Mouse (Mus musculus): ENCODE measurements around the gene Copa. TPM values are rescaled to one million over a fixed set of nuclear protein-coding genes. Genes with fewer than 3 reads are reported as not detected.

The Copa gene
- polyA plus RNA-seq, 1 experiment = 53.9 TPM

- no peaks in the 10 kb centered on the region for H3K4me1 ChIP-seq (replicated peaks; ENCODE audit: control insufficient read depth, insufficient read depth, low read length)
- no peak overlapping the region for H3K4me3 ChIP-seq (ENCODE audit: control insufficient read depth, insufficient read depth, low read length)
- DNase-seq = peak; percentile 21
- no peak for TF ChIP-seq POLR2A (IDR thresholded peaks at IDR 0.05; ENCODE audit: control insufficient read depth, extremely low read depth, insufficient read depth, low read length, poor library complexity)
- no peak for TF ChIP-seq CTCF (IDR thresholded peaks at IDR 0.05; ENCODE audit: borderline replicate concordance, control insufficient read depth, extremely low read depth, insufficient read depth, low read length, poor library complexity)
- peaks cover 74% of the 10 kb centered on the region for H3K36me3 ChIP-seq (ENCODE audit: control insufficient read depth, insufficient read depth, low read length)
- WGBS = 59% methylated on average over 3 of the region's 3 CpGs
- no peaks in the 10 kb centered on the region for H3K27me3 ChIP-seq (ENCODE audit: control insufficient read depth, insufficient read depth, low read length)
- H3K27ac ChIP-seq (ENCODE audit: control insufficient read depth, insufficient read depth, low read length) = no peak overlapping the region
These were observed 37.4 kb downstream of the Copa start for GRCm38 (mm10) chr1:172119720-172120119.

GRCm38 (mm10) chr1:172122671-172123070 lies 40.3 kb downstream of the Copa start:
- Histone ChIP-seq H3K4me1 (replicated peaks; ENCODE audit: control insufficient read depth, insufficient read depth, low read length) (peaks cover 6% of the 10 kb centered on the region), H3K27me3 (ENCODE audit: control insufficient read depth, insufficient read depth, low read length) (no peaks in the 10 kb centered on the region), H3K27ac (ENCODE audit: control insufficient read depth, insufficient read depth, low read length) (no peak overlapping the region), H3K4me3 (ENCODE audit: control insufficient read depth, insufficient read depth, low read length) (no peak overlapping the region), H3K36me3 (ENCODE audit: control insufficient read depth, insufficient read depth, low read length) (peaks cover 45% of the 10 kb centered on the region)
- TF ChIP-seq CTCF (IDR thresholded peaks at IDR 0.05; ENCODE audit: borderline replicate concordance, control insufficient read depth, extremely low read depth, insufficient read depth, low read length, poor library complexity) (no peak), POLR2A (IDR thresholded peaks at IDR 0.05; ENCODE audit: control insufficient read depth, extremely low read depth, insufficient read depth, low read length, poor library complexity) (no peak)
- no peak for DNase-seq
- 90% methylated on average over 2 of the region's 2 CpGs for WGBS

- peaks cover 7% of the 10 kb centered on the region for H3K4me1 ChIP-seq (replicated peaks; ENCODE audit: control insufficient read depth, insufficient read depth, low read length)
- H3K27ac ChIP-seq (ENCODE audit: control insufficient read depth, insufficient read depth, low read length) = no peak overlapping the region
- no peaks in the 10 kb centered on the region for H3K27me3 ChIP-seq (ENCODE audit: control insufficient read depth, insufficient read depth, low read length)
- H3K4me3 ChIP-seq (ENCODE audit: control insufficient read depth, insufficient read depth, low read length) = no peak overlapping the region
- H3K36me3 ChIP-seq (ENCODE audit: control insufficient read depth, insufficient read depth, low read length) = peaks cover 31% of the 10 kb centered on the region
- WGBS = 89% methylated on average over 6 of the region's 6 CpGs
- DNase-seq = no peak
- TF ChIP-seq CTCF (IDR thresholded peaks at IDR 0.05; ENCODE audit: borderline replicate concordance, control insufficient read depth, extremely low read depth, insufficient read depth, low read length, poor library complexity) (no peak), POLR2A (IDR thresholded peaks at IDR 0.05; ENCODE audit: control insufficient read depth, extremely low read depth, insufficient read depth, low read length, poor library complexity) (no peak)
These were observed 42.2 kb downstream of the Copa start for GRCm38 (mm10) chr1:172124572-172124971.

GRCm38 (mm10) chr1:172126376-172127347 lies 44.3 kb downstream of the Copa start, which contains the start of gene Pex19:
Gene Pex19 (plus strand): TSS chr1:172126755.
- Histone ChIP-seq H3K27me3 (ENCODE audit: control insufficient read depth, insufficient read depth, low read length) (no peaks in the 10 kb centered on the region), H3K4me1 (replicated peaks; ENCODE audit: control insufficient read depth, insufficient read depth, low read length) (peaks cover 7% of the 10 kb centered on the region), H3K4me3 (ENCODE audit: control insufficient read depth, insufficient read depth, low read length) (peak within 1 kb of the TSS; percentile 94), H3K27ac (ENCODE audit: control insufficient read depth, insufficient read depth, low read length) (no peak within 1 kb of the TSS), H3K36me3 (ENCODE audit: control insufficient read depth, insufficient read depth, low read length) (peaks cover 20% of the 10 kb centered on the region)
- DNase-seq = peak; percentile 73
- WGBS = 1% methylated on average over 42 of the region's 42 CpGs
- TF ChIP-seq CTCF (IDR thresholded peaks at IDR 0.05; ENCODE audit: borderline replicate concordance, control insufficient read depth, extremely low read depth, insufficient read depth, low read length, poor library complexity) (no peak), POLR2A (IDR thresholded peaks at IDR 0.05; ENCODE audit: control insufficient read depth, extremely low read depth, insufficient read depth, low read length, poor library complexity) (0 out of 2 replicates have a peak, but pooled peaks have one; percentile 30)

GRCm38 (mm10) chr1:172127487-172127886 lies 45.2 kb downstream of the Copa start:
- no peak for DNase-seq
- H3K27ac ChIP-seq (ENCODE audit: control insufficient read depth, insufficient read depth, low read length) = no peak overlapping the region
- WGBS = 73% methylated on average over 5 of the region's 5 CpGs

GRCm38 (mm10) chr1:172128563-172128962 lies 46.2 kb downstream of the Copa start:
- 96% methylated on average over 15 of the region's 15 CpGs for WGBS
- H3K36me3 ChIP-seq (ENCODE audit: control insufficient read depth, insufficient read depth, low read length) = peaks cover 26% of the 10 kb centered on the region

More at GRCm38 (mm10) chr1:172127487-172127886, 45.2 kb downstream of the Copa start:
- TF ChIP-seq POLR2A (IDR thresholded peaks at IDR 0.05; ENCODE audit: control insufficient read depth, extremely low read depth, insufficient read depth, low read length, poor library complexity) (no peak), CTCF (IDR thresholded peaks at IDR 0.05; ENCODE audit: borderline replicate concordance, control insufficient read depth, extremely low read depth, insufficient read depth, low read length, poor library complexity) (no peak)
- Histone ChIP-seq H3K4me3 (ENCODE audit: control insufficient read depth, insufficient read depth, low read length) (no peak overlapping the region), H3K36me3 (ENCODE audit: control insufficient read depth, insufficient read depth, low read length) (peaks cover 21% of the 10 kb centered on the region), H3K27me3 (ENCODE audit: control insufficient read depth, insufficient read depth, low read length) (no peaks in the 10 kb centered on the region), H3K4me1 (replicated peaks; ENCODE audit: control insufficient read depth, insufficient read depth, low read length) (peaks cover 7% of the 10 kb centered on the region)

More at GRCm38 (mm10) chr1:172128563-172128962, 46.2 kb downstream of the Copa start:
- Histone ChIP-seq H3K4me3 (ENCODE audit: control insufficient read depth, insufficient read depth, low read length) (no peak overlapping the region), H3K27ac (ENCODE audit: control insufficient read depth, insufficient read depth, low read length) (no peak overlapping the region), H3K27me3 (ENCODE audit: control insufficient read depth, insufficient read depth, low read length) (no peaks in the 10 kb centered on the region), H3K4me1 (replicated peaks; ENCODE audit: control insufficient read depth, insufficient read depth, low read length) (peaks cover 7% of the 10 kb centered on the region)
- no peak for DNase-seq
- TF ChIP-seq POLR2A (IDR thresholded peaks at IDR 0.05; ENCODE audit: control insufficient read depth, extremely low read depth, insufficient read depth, low read length, poor library complexity) = no peak
- no peak for TF ChIP-seq CTCF (IDR thresholded peaks at IDR 0.05; ENCODE audit: borderline replicate concordance, control insufficient read depth, extremely low read depth, insufficient read depth, low read length, poor library complexity)
